Mouse (Mus musculus): Measurements from ENCODE around the gene Nemf. TPM values are rescaled to one million over a fixed set of nuclear protein-coding genes. Genes with fewer than 3 reads are reported as not detected.

Nemf gene
- total RNA-seq, 2 experiments from 2014 or later: 38.2 to 40.8 TPM

DNA sequence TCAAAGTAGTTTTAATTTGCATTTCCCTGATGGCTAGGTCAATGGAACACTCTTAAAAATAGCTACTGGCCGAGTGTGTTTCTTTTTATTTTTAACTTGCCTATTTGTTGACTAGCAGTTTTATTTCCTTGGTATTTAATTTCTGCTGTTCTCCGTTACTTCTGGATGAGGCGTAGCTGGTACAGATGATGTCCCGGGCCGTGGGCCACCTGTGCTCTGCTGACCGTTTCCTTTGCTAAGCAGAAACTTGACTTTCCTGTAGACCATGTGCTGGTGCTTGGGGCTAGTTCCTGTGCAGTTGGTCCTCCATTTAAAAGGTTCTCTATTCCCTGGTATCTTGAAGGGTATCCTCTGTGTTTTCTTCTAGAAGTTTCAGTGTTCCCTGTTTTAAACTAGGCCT, 64.6 kb downstream of the Nemf start:
- DNase-seq (ENCODE audit: extremely low spot score in 1 of 2, low spot score in 2 of 2): no peak
- intact Hi-C loops (cut with DNase I): no loop called here

DNA sequence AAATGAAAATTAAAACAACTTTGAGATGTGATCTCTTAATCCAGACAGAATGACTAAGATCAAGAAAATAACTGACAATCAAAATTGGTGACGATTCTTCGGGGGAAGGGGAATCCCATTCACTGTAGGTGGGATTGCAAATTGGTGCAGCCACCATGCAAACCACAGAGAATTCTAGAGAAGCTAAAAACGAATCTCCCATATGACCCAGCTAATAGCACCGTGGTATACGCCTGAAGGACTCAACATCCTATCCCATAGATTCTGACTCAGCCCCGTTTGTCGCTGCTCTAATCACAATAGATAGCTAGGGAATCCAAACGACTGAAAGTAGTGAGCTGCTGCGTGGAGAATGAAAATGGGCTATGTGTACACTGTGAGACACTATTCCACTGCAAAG, 68.3 kb downstream of the Nemf start:
- intact Hi-C loops (cut with DNase I): no loop called here
- no peak for DNase-seq (ENCODE audit: extremely low spot score in 1 of 2, low spot score in 2 of 2)

DNA sequence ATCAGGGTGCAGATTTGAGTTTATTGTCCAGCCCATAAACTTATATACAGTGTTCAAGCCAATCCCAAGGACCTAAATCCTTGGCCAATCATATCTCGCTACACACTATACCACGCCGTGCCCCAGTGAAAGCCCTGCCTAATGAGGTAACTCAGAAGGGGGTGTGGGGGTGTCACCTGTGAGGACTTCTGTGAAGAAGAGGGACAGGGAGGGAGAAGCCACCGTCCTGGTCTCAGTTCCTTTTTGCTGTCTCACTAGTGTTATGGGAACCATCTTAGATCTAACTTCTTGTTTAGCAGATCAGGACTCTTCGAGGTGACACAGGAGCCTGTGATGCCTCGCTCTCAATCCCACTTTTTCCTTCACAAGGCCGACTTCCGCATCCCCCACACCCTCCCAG, 69.4 kb downstream of the Nemf start:
- no peak for DNase-seq (ENCODE audit: extremely low spot score in 1 of 2, low spot score in 2 of 2)

DNA sequence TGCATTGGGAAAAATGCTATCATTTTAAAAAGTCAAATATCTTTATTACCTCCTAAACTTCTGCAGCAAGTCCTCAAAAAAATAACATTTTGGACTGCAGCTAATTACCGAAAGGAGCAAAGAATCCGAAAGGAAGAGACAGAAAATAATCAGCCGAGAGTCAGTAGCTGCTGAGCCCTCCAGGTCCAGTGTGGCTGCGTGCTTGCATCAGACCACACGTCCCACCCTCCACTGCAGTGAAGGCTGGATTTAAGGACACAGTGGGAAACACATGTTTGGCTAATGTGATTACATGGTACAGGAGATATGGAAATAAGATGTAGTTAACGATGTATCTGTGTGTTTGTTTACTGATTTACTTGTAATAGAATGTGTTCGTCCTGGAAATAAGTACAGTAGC, 73.8 kb downstream of the Nemf start:
- no peak for DNase-seq (ENCODE audit: extremely low spot score in 1 of 2, low spot score in 2 of 2)
- intact Hi-C loops (cut with DNase I): loop anchor here (5.0 kb wide), 1 partner anchor 66 kb away; no protein-coding TSS in a partner anchor

More for the DNA sequence above, 69.4 kb downstream of the Nemf start:
- intact Hi-C loops (cut with DNase I): no loop called here

DNA sequence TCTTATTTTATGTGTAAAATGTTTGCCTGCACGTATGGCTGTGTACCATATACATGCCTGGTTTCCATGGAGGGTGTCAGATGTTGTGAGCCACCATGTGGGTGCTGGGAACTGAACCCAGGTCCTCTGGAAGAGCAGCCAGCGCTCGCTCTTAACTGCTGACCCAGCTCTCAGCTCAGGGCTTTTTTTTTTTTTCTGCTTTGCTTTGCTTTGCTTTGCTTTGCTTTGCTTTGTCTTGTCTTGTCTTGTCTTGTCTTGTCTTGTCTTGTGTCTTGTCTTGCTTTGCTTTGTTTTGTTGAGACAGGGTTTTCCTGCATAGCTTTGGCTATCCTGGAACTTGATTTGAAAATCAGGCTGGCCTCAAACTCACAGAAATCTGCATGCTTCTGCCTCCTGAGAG, 76.0 kb downstream of the Nemf start:
- intact Hi-C loops (cut with DNase I): loop anchor here (5.0 kb wide), 1 partner anchor 64 kb away; no protein-coding TSS in a partner anchor

DNA sequence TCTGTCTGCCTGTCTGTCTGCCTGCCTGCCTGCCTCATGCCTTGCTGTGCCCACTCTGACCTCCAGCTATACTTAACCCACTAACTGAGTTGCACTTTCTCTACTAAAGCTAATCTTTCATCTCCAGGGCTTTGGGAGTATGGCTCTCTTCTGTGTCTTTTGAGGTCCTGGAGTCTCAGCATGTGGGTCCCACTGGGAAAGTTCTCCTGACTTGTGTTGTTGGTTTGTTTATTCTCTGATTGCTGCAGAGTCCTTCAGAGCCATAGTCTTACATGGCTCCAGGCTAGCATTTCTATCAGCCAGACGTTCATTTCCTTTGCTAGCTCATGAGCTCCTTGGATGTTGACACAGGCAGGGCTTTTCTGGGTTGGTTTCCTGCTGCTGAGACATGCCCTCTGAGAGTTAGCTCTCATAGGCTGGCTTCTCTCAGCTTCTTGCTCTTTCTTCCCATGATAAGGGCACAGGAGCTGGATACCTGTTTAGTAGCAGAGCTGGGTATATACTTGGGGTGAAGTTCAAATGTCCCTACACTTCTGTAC, 77.0 kb downstream of the Nemf start:
- intact Hi-C loops (cut with DNase I): loop anchor here (5.0 kb wide), 1 partner anchor 63 kb away; no protein-coding TSS in a partner anchor
- DNase-seq (ENCODE audit: extremely low spot score in 1 of 2, low spot score in 2 of 2): no peak

More for the DNA sequence above, 76.0 kb downstream of the Nemf start:
- no peak for DNase-seq (ENCODE audit: extremely low spot score in 1 of 2, low spot score in 2 of 2)

DNA sequence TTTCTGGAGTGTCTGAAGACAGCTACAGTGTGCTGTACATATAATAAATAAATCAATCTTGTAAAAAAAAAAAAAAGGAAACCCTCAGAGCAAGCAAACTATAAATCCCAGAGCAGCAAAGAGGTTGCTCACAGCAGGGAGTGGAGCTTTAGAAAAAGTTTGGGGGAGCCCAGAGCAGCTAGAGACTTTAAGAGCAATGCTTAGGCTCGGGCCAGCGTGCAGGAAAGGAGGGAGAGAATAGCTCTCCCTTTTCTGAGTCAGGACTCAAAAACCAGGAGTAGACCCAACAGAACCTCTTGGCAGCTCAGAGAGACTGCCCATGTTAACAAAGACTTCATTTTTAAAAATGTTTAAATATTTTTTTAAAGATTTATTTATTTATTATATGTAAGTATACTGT, 88.0 kb downstream of the Nemf start:
- intact Hi-C loops (cut with DNase I): no loop called here
- no peak for DNase-seq (ENCODE audit: extremely low spot score in 1 of 2, low spot score in 2 of 2)

DNA sequence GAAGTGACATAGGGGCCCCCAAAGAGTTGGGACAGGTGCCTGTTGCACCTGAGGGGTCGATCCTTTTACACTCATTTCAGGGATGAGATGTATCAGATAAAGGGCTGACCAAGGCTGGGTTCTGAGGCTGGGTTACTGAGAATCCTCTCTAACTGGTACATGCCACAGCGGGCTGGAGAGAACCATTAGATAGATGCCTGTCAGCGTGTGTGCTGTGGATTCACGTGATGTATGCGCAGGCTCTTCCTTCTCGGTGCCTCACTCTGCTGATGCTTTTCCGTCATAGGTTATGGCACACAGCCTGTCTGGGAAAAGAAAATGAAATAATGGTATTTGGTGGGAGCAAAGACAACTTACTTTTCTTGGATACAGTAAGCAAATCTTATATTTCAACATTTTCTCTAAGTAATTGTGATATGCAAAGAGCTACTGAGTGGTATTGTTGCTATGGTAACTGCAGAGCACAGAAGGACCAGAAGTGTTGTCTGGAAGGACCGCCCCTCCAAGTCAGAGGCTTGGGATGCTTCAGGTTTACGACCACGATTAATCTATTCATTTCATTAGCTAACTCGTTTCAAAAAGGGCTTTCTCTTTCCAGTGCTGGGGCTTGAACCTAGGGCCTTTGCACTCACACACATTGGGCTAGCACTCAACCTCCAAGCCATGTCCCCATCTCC, 88.9 kb downstream of the Nemf start:
- DNase-seq (ENCODE audit: extremely low spot score in 1 of 2, low spot score in 2 of 2): peak in 1 of 2 experiments; percentile 14
- intact Hi-C loops (cut with DNase I): no loop called here

DNA sequence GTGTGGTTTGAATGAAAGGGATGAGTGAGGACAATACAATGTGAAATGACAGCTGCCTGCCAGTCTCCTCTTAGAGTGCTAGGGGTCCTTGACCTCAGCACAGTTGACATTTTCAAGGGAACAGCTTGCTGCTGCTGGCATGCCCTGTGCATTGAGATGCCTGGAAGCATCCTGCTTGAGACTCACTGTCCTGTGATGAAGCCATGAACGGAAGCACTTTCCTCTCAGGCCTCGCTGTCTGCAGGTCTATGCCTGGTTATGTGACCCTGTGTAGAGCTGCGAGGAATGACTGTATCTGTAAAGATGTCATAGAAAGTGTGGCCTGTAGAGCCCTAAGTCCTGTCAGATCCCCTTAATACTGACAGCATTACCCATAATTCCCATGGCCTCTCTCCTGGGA, 91.9 kb downstream of the Nemf start:
- no peak for DNase-seq (ENCODE audit: extremely low spot score in 1 of 2, low spot score in 2 of 2)
- intact Hi-C loops (cut with DNase I): no loop called here

DNA sequence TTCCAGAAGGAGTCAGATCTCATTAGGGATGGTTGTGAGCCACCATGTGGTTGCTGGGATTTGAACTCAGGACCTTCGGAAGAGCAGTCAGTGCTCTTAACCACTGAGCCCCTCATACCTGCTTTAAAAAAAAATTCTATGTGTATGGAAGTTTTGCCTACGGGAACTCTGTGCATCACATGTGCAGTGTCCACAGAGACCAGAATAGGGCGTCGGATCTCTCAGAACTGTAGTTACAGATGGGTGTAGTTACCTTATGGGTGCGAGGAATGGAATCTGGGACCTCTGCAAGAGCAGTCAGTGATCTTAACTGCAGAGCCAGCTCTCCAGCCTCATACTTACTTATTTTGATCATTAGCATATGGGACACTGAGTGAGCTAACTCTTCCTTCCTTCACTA, 94.7 kb downstream of the Nemf start:
- intact Hi-C loops (cut with DNase I): no loop called here
- DNase-seq (ENCODE audit: extremely low spot score in 1 of 2, low spot score in 2 of 2): no peak

Small RNA genes within 50 kb of the gene (microRNA-seq; reads per million reads assigned to microRNA genes)
- gene Gm47299 (not detected), gene Gm47305 (not detected)

Other genes starting within 250 kb of the Nemf start
- gene Rps29, start 198.0 kb downstream of the Nemf start, total RNA-seq (2021): 1,000 to 10,000 TPM; 1,162 to 1,211 TPM
- under 1 TPM in 1 of 2 experiments, not detected in 1; 0.22 TPM for gene Lrr1, start 188.4 kb downstream of the Nemf start, total RNA-seq (2021)
- gene Rpl36al, start 173.1 kb downstream of the Nemf start, total RNA-seq (2021): 100 to 1,000 TPM; 205 to 218 TPM
- 10 to 100 TPM; 33.6 to 35.6 TPM for gene Mgat2, start 173.0 kb downstream of the Nemf start, total RNA-seq (2021)
- 1 to 10 TPM; 5.7 to 7.1 TPM for gene Gm49383, start 160.1 kb downstream of the Nemf start, total RNA-seq (2021)
- 1 to 10 TPM; 1.9 to 2.8 TPM for gene Dnaaf2, start 158.7 kb downstream of the Nemf start, total RNA-seq (2021)
- 1 to 10 TPM; 3.0 to 4.9 TPM for gene Gm49384, start 152.9 kb downstream of the Nemf start, total RNA-seq (2021)
- 1 to 10 TPM; 1.2 to 1.7 TPM for gene Pole2, start 129.0 kb downstream of the Nemf start, total RNA-seq (2021)
- 10 to 100 TPM; 15.0 to 16.7 TPM for gene Klhdc1, start 116.0 kb downstream of the Nemf start, total RNA-seq (2021)
- 100 to 1,000 TPM; 140 to 143 TPM for gene Klhdc2, start 60.5 kb downstream of the Nemf start, total RNA-seq (2021)
- 10 to 100 TPM; 61.6 to 62.8 TPM for gene Arf6, start 15.0 kb upstream of the Nemf start, total RNA-seq (2021)
- gene Gm9887, start 15.3 kb upstream of the Nemf start, total RNA-seq (2021): 1 to 10 TPM; 1.4 to 1.6 TPM
- 10 to 100 TPM; 21.2 to 21.6 TPM for gene Vcpkmt, start 225.9 kb upstream of the Nemf start, total RNA-seq (2021)

Data from left cerebral cortex, postnatal 10 days (tissue).